Mouse (Mus musculus) right cerebral cortex, postnatal 4 days (tissue): ENCODE measurements at regions not wholly inside any gene's neighbourhood (a gene's known extent, or its start where the extent isn't known, plus 50 kb on each side); places are given as distances from the start of the nearest gene placed in this dataset.

ENCODE experiments used
- DNase-seq: peaks from one replicate; pipeline ENCODE4 v3.0.0-alpha.2; 2022

GRCm38 (mm10) chr7:129818833-129819232, 227.2 kb downstream of the Wdr11 start:
- no peak for DNase-seq

GRCm38 (mm10) chr7:129819651-129820050, 228.0 kb downstream of the Wdr11 start:
- no peak for DNase-seq

GRCm38 (mm10) chr7:129828970-129829369, 237.3 kb downstream of the Wdr11 start:
- no peak for DNase-seq

- DNase-seq: no peak
These were observed 241.2 kb downstream of the Wdr11 start for GRCm38 (mm10) chr7:129832830-129833229.

GRCm38 (mm10) chr7:129842303-129843122, 250.8 kb downstream of the Wdr11 start:
- no peak for DNase-seq

- no peak for DNase-seq
These were observed 255.5 kb downstream of the Wdr11 start for GRCm38 (mm10) chr7:129847136-129847535.

DNA sequence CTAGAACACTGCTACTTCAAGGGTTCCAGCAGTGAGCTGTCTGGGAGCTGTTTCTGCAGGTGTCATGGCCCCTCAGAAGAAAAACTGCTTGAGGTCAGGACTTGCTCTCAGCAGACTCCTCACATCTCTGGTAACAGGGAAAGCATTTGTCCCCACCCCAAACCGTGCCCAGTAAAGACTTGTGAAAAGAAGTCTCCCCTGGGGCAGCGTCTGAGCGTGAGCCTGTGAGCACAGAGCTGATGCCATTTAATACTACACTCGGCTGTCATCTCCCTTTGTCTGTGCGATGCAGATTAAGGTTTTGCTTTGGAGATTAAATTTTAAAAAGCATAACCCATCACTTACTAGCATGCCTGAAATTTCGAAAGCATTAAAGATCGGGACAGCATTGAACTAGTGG, 261.9 kb downstream of the Wdr11 start:
- DNase-seq: no peak

DNA sequence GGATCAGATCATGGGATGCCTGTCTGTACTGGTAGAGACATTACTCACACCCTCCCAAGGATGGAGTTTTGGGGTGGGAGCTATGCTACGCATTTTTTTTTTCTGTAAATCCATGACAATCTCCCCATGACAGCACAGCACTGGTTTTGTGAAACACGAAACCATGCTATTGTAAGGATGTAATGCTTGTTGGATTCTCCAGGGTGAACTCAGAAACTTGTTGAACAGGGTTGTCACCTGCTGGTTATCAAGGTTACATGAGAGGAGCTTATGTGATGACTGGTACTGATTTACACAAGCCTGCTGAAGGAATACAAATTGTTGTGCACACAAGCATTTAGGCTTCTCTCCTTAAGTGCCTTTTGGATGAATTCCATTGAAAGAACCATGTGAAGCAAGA, 263.3 kb downstream of the Wdr11 start:
- no peak for DNase-seq

DNA sequence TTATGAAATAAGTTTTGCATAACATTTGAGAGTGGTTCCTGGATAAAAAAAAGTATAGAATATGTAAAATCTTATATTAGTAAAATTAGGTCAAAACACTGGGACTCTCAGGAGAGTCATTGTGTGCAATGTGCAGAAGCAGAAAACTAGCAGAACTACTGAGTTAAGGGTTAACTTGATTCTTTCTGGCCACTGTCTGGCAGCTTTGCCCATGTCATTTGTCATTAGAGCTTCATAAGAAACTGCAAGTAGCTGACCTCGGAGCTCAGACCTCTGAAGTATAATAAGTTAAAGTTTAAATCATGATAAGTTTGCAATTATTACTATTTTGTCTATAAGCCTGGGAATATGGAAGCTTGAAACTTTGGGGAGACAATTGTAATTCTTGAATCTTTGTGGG, 271.3 kb downstream of the Wdr11 start:
- DNase-seq: no peak

DNA sequence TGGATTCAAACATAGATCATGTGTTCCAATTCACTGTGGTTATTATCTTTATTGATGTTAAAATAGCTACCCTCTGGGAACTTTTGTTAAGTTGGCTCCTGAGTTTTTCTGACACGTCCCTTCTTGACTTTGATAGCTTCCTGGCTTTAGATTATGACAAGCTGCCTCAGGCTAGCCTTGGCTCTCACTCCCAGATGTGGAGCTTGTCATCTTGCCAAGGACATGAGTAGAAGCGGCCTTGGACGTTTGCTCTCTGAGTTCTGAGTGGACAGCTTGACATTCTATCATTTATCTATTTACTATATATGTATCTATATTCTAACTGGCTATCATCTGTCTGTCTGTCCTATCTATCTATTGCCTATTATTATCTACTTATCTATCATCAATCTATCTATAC, 273.9 kb downstream of the Wdr11 start:
- no peak for DNase-seq

DNA sequence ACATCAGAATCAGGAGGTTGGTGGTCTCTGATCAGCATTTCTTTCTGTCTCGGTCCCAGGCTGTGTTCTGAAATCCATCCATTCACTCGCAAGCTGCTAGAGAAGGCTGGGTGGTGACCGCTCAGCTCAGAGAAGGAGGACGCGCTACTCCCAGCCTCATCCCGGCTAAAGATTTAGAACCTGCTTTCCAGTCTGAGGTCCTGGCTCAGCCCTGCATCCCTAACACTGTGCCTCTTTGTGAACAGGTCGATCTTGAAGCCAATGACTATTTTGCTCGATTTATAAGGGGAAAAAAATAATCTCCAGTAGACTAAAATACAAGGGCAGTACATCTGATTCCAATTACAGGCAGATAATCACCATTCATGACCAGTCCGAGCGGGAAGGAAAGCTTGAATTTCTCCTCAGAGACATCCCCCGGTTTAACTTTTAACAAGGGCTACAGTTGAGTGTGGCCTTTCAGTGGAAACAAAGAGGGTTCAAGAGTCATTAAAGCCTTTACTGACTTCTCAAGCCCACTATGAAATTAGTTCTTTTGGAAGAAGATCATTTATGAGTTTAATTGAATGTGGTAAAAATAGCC, 280.6 kb downstream of the Wdr11 start:
- no peak for DNase-seq

DNA sequence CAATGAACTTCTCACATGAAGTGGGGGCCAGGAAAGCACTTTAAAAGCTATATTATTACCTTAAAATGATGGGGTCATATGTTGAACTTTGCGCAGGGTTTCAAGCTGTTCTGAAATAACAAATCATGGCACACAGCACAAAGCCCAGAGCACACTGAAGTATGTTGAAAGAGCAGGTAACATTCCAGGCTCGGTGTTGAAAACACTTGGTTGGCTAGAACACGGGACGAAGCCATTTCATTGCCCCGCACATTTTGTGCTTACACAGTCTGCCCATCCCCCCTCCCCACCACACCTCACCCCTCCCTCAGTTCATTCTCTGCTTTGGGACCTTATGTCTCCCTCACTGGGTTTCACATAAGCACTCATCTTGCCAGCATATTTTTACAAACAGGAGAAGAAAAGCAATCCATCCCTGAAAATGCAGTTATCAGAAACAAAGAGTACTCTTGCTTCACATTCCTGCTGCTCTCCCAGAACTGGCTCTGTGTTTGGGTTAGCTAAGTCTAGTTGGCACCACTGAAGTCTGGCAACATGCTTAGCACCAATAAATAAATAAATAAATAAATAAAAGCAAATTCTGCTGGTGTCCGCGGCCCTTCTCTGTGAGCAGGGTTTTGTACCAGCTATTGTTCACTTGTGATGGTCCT, 284.7 kb downstream of the Wdr11 start:
- DNase-seq: no peak

DNA sequence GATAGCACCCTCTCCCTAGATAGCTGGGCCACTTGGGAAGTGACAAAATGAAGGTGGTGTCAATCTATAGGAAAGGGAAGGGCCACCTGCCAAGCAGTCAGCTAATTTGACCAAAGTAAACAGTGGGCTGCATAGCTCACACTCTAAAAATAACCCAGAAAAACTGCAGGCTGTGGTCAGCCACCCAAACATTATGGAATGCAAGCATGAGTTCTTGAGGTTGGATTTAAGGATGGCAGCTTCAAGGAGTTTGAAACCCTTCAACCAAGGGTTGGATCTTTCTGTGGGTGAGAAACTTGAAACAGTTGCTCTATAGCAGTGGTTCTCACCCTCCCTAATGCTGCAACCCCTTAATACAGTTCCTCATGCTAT, 285.2 kb downstream of the Wdr11 start:
- DNase-seq: no peak

DNA sequence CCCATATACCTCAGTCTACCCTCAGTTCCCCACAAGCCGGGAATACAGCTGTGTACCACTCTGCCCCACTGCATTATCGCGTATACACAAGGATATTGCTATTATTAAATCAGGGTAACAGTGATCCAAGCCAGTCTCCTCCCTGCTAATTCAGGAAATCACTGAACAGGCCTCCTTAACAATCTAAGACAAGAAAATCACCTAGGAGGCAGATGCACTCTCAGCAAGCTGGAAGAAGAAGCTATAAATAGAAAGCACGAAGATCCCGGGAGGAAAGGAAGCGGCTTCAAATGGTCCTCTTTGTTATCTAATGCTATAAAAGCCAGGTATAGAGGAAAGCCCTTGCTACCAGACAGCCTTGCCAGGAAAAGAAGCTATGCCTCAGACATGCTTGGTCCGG, 304.6 kb downstream of the Wdr11 start:
- DNase-seq: no peak

- no peak for DNase-seq
These were observed 305.8 kb downstream of the Wdr11 start for GRCm38 (mm10) chr7:129897511-129897910.

DNA sequence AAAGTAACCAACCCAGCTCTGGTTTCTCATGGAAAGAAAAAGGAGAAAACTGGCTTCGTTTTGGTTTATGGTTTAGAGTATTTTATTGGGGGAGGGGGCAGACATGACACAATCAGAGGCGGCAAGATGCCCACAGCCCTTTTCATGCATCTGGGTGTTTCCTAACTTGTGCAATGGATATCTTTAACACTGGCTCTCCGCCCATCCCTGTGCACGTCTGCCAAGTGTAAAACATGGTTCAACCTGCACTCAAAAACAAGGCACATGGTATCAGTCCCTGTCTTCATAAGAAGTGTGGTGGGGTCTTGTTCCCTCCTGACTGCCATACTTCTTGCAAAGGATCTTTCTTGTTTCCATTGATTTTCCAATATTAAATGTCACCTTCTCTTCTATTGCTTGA, 310.6 kb downstream of the Wdr11 start:
- DNase-seq: no peak

DNA sequence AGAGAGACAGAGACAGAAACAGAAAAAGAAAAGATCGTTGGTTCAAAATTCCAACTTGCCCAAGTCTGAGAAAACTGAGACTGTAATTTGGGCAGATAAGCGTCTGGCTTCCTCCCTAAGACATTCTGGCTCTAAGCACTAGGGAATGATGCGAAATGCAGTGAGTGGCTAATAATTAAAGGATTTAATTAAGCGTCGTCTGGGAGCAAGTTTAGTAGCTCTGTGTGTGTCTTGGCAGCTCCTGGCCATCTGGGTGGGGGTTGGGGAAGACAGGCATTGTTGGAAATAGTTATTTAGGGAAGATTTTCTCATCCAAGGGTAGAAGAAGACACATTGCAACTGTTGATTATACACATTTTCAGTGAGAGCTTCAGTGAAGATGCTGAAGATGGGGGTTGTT, 311.5 kb downstream of the Wdr11 start:
- no peak for DNase-seq

DNA sequence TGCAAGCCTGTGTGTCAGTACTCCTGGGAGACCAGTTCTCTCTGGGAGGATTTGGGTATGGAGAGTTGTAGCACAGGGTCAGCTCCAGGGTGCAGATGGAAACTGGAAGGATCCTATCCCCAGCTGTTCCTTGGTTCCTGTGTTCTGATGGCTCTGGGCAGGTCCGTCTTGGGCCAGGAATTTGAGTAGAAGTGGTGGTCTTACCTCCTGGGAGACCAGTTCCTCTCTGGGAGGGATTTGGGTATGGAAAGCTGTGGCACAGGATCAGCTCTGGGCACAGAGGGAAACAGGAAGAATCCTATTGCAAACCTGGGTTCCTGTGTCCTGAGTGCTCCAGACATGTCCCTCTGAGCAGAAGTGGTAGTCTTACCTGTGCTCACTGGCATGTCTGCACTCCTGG, 314.5 kb downstream of the Wdr11 start:
- no peak for DNase-seq

GRCm38 (mm10) chr7:129908826-129909225, 317.2 kb downstream of the Wdr11 start:
- no peak for DNase-seq

DNA sequence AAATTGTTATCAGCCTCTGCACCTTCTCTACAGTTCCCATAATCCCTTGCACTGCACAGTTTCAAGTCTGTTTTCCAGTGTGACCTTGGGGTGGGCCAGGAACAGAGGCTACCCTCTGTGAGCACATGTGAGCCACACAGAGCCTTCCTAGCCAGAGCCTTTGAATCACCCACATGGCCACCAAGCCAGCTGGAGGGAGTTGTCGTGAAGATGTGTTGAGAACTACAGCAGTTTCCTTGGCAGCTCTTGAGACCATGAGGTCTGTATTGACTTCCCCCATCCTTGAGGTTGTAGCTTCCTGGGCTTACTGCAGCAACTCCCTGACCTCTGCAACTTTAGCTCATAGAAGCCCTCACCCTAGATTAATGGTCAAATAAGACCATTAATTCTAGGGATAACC, 318.1 kb downstream of the Wdr11 start:
- DNase-seq: no peak

DNA sequence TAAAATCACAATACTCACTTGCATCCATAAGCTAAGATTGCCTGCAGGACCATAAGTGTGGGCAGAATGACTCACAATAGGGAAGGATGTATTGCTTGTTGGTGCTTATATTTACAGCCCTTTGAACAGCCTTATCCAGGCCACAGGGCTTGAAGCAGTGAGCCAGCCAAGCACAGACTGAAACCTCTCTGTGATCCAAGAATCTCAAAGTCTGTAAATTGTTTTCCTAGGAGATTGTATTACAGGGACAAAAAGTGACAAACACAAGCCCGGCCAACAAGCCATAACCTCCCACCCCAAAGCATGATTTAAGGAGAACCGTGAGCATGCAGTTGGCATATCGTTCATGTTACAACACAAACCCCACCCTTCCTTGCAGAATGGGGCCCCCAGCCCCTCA, 319.2 kb downstream of the Wdr11 start:
- DNase-seq: no peak

DNA sequence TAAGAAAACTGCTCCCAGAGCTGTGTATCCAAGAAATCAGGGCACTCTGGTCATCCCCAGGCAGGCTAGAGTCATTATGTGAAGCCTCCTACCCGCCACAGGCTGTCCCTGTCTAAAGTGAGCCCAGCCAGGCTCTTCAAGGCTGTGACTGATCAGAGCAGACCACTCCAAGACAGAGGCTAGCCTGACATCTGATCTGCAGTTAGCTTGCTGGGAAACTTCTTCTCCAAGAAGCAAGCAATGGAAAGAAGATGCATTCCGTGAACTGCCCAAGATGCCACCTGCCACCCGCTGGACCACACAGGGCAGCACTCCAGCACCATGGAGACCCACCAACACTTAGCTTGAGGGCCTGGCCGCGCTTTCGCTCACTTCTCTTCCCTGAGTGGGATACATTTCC, 323.2 kb downstream of the Wdr11 start:
- DNase-seq: no peak

- DNase-seq: no peak
These were observed 326.9 kb downstream of the Wdr11 start for GRCm38 (mm10) chr7:129918240-129919200.
